Mouse (Mus musculus): ENCODE measurements around the gene Tmem19. TPM values are rescaled to one million over a fixed set of nuclear protein-coding genes. Genes with fewer than 3 reads are reported as not detected.

Gene Tmem19
- total RNA-seq, 2 experiments from 2014 or later: 54.4 to 59.6 TPM

Other genes starting within 250 kb of the Tmem19 start
- 1 to 10 TPM; 1.3 to 1.4 TPM for gene Tph2, start 177.5 kb downstream of the Tmem19 start, total RNA-seq (2021)
- 10 to 100 TPM; 35.4 to 43.9 TPM for gene Tbc1d15, start 111.0 kb downstream of the Tmem19 start, total RNA-seq (2021)
- gene Rab21, start 46.9 kb downstream of the Tmem19 start, total RNA-seq (2021): 10 to 100 TPM; 43.7 to 46.2 TPM
- gene Thap2, start 21.9 kb upstream of the Tmem19 start, total RNA-seq (2021): 10 to 100 TPM; 11.8 TPM
- gene Zfc3h1, start 22.5 kb upstream of the Tmem19 start, total RNA-seq (2021): 10 to 100 TPM; 49.4 to 49.8 TPM
- under 1 TPM; 0.34 to 0.61 TPM for gene A930009A15Rik, start 207.5 kb upstream of the Tmem19 start, total RNA-seq (2021)
- gene Lgr5, start 225.3 kb upstream of the Tmem19 start, total RNA-seq (2021): 1 to 10 TPM; 2.0 to 2.5 TPM

Data from left cerebral cortex, postnatal 10 days (tissue).